Mouse (Mus musculus) kidney, adult 2 months (tissue): Measurements from ENCODE around the gene Slc25a13. TPM values are rescaled to one million over a fixed set of nuclear protein-coding genes. Genes with fewer than 3 reads are reported as not detected.

Experiments
- DNase-seq: peaks from one replicate; pipeline ENCODE4 v3.0.0; 2021
- H3K27ac ChIP-seq: fragments of 200-500 bp; 2 replicates; pipeline ENCODE4 v1.5.1; 2012; ENCODE audit warnings: low read depth, low read length, control low read depth, inconsistent platforms; ENCODE audit not compliant: insufficient read depth
- H3K27me3 ChIP-seq: fragments of 200-500 bp; replicated peaks from 2 replicates; pipeline ENCODE4 v1.6.1; 2012; ENCODE audit warnings: mild to moderate bottlenecking, moderate library complexity, low read length, inconsistent platforms; ENCODE audit not compliant: control insufficient read depth, insufficient read depth
- H3K36me3 ChIP-seq: fragments of 200-500 bp; 2 replicates; pipeline ENCODE4 v1.6.1; 2012; ENCODE audit warnings: mild to moderate bottlenecking, moderate library complexity, low read length, inconsistent platforms; ENCODE audit not compliant: control insufficient read depth, insufficient read depth
- H3K4me1 ChIP-seq: fragments of 200-500 bp; 2 replicates; pipeline ENCODE4 v1.6.1; 2011; ENCODE audit warnings: low read length; ENCODE audit not compliant: control insufficient read depth, insufficient read depth
- H3K4me3 ChIP-seq: fragments of 200-500 bp; 2 replicates; pipeline ENCODE4 v1.5.1; 2011; ENCODE audit warnings: mild to moderate bottlenecking, low read depth, low read length, control low read depth; ENCODE audit not compliant: insufficient read depth
- CTCF ChIP-seq: fragments of 200-500 bp; conservative IDR thresholded peaks from 2 replicates; pipeline ENCODE4 v1.5.1; 2011; ENCODE audit warnings: low read depth, mild to moderate bottlenecking, control low read depth, low read length, moderate library complexity, mixed read lengths; ENCODE audit not compliant: insufficient read depth, insufficient read length
- POLR2A ChIP-seq: fragments of 200-500 bp; IDR thresholded peaks from one replicate; pipeline ENCODE4 v1.6.1; 2011; ENCODE audit warnings: low read depth, low read length, control low read depth
- WGBS: fragments of 180-500 bp; shearing (Covaris S2); methylation state at CpG from one replicate; pipeline ENCODE4 v1.1.7; 2018; 5-methylcytosine and 5-hydroxymethylcytosine counted together
- polyA plus RNA-seq: library from polyadenylated mRNA; depleted of rRNA; stranded (reverse); fragments of >200 nt; gene quantifications from 2 replicates; pipeline ENCODE4 v1.2.3, GENCODE M21; 2012

The Slc25a13 gene
- polyA plus RNA-seq, 1 experiment = 37.8 TPM

DNA sequence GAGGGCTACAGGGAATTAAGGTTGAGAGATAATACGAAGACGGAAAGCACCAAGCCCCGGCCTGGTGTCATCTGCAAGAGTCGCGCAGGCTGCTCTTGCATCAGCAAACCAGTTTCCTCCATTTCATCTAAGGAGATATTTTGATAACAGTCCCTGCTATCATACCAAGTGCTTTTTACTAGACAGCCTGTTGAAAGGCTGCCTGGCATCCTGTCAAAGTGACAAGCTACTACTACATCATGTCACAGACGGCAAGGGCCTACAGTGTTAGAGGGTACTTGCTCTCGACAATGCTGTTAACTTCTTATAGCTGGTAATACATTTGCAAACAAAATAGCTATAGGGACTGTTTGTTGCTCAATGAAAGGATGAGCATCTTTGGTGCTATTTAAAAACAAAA, 145.9 kb downstream of the Slc25a13 start:
- H3K4me3 ChIP-seq = no peak overlapping the region
- no peak overlapping the region for H3K27ac ChIP-seq
- 91% methylated on average over 7 of the region's 7 CpGs for WGBS
- H3K4me1 ChIP-seq = peaks cover 2% of the 10 kb centered on the region; the same call in 1 of the 2 replicates
- no peak for DNase-seq
- H3K27me3 ChIP-seq = no peaks in the 10 kb centered on the region
- TF ChIP-seq POLR2A (no peak), CTCF (no peak)
- H3K36me3 ChIP-seq = no peaks in the 10 kb centered on the region; the same call in 1 of the 2 replicates

DNA sequence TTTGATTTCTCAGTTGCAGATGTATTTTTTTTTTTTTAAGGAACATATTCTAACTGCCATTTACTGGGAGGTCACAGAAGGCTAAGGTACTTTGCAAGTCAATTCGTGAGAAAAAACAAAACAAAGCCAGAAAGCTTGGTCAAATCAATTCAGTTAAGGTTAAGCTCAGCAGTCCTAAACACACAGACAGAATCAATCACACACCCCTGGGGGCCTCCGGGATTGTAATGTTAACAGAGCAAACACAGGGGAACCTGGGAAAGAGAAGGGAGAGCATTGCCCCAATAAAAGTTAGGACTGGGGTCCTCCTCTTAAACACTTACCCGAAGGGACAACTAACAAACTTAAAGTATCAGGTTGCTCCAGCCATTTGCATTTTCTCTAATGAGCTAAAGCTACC, 147.0 kb downstream of the Slc25a13 start:
- WGBS = 16% methylated on average over 3 of the region's 3 CpGs
- no peak overlapping the region for H3K27ac ChIP-seq
- H3K4me3 ChIP-seq = no peak overlapping the region

DNA sequence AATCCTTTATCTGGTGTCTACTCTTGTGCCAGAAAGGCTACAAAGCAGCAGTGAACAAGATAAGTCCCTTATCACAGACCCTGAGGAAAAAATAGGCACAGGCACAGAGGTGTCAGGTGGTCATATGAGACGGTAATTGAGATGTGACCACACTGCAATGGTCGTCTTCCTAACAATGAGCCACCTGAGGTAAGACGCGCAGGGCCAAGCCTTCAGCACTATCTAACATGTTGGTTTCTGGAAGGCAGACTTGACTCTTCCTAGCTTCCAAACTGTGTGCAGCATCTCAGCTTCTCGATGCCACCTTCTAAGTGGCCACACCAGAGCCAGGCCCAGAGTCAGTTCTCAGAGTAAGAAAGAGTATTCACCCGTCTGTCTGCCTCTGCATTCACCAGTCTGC, 149.8 kb downstream of the Slc25a13 start:
- Histone ChIP-seq H3K4me3 (no peak overlapping the region), H3K27me3 (no peaks in the 10 kb centered on the region), H3K4me1 (no peaks in the 10 kb centered on the region), H3K27ac (no peak overlapping the region), H3K36me3 (no peaks in the 10 kb centered on the region; the same call in 1 of the 2 replicates)
- no peak for TF ChIP-seq CTCF
- no peak for TF ChIP-seq POLR2A
- no peak for DNase-seq
- 88% methylated on average over 6 of the region's 6 CpGs for WGBS

More for the DNA sequence above, 147.0 kb downstream of the Slc25a13 start:
- TF ChIP-seq POLR2A = no peak
- TF ChIP-seq CTCF = no peak
- no peak for DNase-seq
- Histone ChIP-seq H3K36me3 (no peaks in the 10 kb centered on the region; the same call in 1 of the 2 replicates), H3K27me3 (no peaks in the 10 kb centered on the region), H3K4me1 (no peaks in the 10 kb centered on the region)

DNA sequence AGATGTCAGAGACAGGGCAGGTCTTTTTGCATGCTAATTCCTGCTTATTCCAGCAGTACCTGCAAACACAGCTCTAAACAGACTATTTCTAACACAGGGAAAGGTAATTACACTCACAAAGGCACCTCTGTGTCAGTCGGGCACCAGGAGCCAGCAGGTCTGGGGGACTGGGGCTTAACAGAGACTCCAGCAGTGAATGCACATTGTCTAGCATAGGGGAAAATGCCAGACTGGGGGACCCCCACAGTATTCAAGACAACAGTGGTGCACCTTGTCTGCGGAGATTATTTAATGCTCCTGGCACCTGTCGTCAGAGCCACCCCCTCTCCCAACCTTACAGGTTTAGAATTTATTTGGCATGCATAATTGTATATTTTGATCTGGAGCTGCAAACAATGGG, 158.4 kb downstream of the Slc25a13 start:
- Histone ChIP-seq H3K4me1 (no peaks in the 10 kb centered on the region), H3K4me3 (no peak overlapping the region), H3K27me3 (no peaks in the 10 kb centered on the region), H3K27ac (no peak overlapping the region), H3K36me3 (no peaks in the 10 kb centered on the region)
- TF ChIP-seq POLR2A = no peak
- no peak for TF ChIP-seq CTCF
- DNase-seq = no peak
- WGBS = 68% methylated on average over 3 of the region's 3 CpGs

GRCm38 (mm10) chr6:6053946-6054345, 163.0 kb downstream of the Slc25a13 start:
- WGBS = 40% methylated on average over 3 of the region's 3 CpGs
- no peak for TF ChIP-seq POLR2A
- TF ChIP-seq CTCF = no peak

DNA sequence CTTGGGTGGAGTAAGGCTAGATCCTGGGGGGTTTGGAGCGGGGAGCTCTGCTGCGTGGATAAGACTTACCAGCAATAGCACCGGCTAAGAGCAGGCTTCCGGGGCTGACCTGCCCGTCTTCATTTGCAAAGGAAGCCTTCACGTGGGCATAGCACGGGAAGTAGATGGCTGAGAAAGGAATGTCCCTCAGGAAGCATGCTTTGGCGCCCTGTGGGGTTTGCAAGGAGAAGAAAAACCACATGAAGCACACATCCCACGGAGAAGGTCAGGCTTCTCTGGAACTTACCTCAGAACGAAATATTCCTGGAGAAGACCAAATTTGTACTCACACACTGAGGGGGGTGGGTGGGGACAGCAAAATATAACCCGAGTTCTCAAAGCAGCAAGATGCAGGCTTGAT, 164.3 kb downstream of the Slc25a13 start:
- H3K27me3 ChIP-seq = no peaks in the 10 kb centered on the region
- no peaks in the 10 kb centered on the region for H3K4me1 ChIP-seq
- H3K27ac ChIP-seq = no peak overlapping the region
- 66% methylated on average over 11 of the region's 11 CpGs for WGBS
- TF ChIP-seq POLR2A (no peak), CTCF (no peak)
- H3K4me3 ChIP-seq = no peak overlapping the region
- no peak for DNase-seq
- H3K36me3 ChIP-seq = no peaks in the 10 kb centered on the region

More at GRCm38 (mm10) chr6:6053946-6054345, 163.0 kb downstream of the Slc25a13 start:
- H3K27ac ChIP-seq = no peak overlapping the region
- H3K4me1 ChIP-seq = no peaks in the 10 kb centered on the region
- peak; percentile 52 for DNase-seq
- no peaks in the 10 kb centered on the region for H3K27me3 ChIP-seq
- H3K36me3 ChIP-seq = no peaks in the 10 kb centered on the region
- H3K4me3 ChIP-seq = no peak overlapping the region

GRCm38 (mm10) chr6:6046729-6047424, 170.1 kb downstream of the Slc25a13 start:
- no peak overlapping the region for H3K4me3 ChIP-seq
- H3K4me1 ChIP-seq = no peaks in the 10 kb centered on the region
- no peaks in the 10 kb centered on the region for H3K27me3 ChIP-seq
- TF ChIP-seq CTCF (no peak), POLR2A (no peak)
- H3K36me3 ChIP-seq = no peaks in the 10 kb centered on the region
- H3K27ac ChIP-seq = no peak overlapping the region
- DNase-seq = no peak
- 63% methylated on average over 12 of the region's 12 CpGs for WGBS
